Mouse (Mus musculus) retina, postnatal 7 days (tissue): ENCODE measurements around the gene Skor1.

Experiments used
- DNase-seq: peaks from one replicate; pipeline ENCODE4 v3.0.0-alpha.2; 2012; ENCODE audit warnings: low read depth, low spot score

Gene Skor1

GRCm38 (mm10) chr9:63091101-63091921 is 57.5 kb downstream of the Skor1 start:
- DNase-seq: no peak

- DNase-seq: no peak
These were observed 59.6 kb downstream of the Skor1 start for GRCm38 (mm10) chr9:63089141-63089540.
